Mouse (Mus musculus) liver, embryonic 14 days (tissue): Measurements from ENCODE around the gene Lasp1. TPM values are rescaled to one million over a fixed set of nuclear protein-coding genes. Genes with fewer than 3 reads are reported as not detected.

Experiments used
- polyA plus RNA-seq: library from polyadenylated mRNA; depleted of rRNA; stranded (reverse); fragments of >200 nt; gene quantifications from 2 replicates; pipeline ENCODE4 v1.2.3, GENCODE M21; 2012; rRNA removed

Lasp1 gene
- polyA plus RNA-seq, result 17.7 and 19.5 TPM in 2 replicates

DNA sequence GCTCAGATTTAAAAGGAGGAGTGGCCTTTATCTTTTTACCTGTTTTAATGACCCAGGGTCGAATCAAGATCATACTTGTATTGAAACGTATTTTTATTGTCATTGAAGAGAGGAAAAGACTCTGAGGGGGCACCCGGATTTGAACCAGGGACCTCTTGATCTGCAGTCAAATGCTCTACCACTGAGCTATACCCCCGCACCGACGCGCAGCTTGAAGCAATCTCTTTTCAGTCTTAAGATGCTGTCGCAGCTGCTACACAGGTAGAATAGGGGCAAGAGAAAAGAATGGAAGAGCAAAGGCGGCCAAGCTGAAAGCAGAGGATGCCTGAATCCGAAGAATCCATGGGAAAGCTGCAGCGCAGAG is at the start of gene Lasp1:
Gene Lasp1 (plus strand): TSS at position 219 of the 364 bp plus-strand sequence.

DNA sequence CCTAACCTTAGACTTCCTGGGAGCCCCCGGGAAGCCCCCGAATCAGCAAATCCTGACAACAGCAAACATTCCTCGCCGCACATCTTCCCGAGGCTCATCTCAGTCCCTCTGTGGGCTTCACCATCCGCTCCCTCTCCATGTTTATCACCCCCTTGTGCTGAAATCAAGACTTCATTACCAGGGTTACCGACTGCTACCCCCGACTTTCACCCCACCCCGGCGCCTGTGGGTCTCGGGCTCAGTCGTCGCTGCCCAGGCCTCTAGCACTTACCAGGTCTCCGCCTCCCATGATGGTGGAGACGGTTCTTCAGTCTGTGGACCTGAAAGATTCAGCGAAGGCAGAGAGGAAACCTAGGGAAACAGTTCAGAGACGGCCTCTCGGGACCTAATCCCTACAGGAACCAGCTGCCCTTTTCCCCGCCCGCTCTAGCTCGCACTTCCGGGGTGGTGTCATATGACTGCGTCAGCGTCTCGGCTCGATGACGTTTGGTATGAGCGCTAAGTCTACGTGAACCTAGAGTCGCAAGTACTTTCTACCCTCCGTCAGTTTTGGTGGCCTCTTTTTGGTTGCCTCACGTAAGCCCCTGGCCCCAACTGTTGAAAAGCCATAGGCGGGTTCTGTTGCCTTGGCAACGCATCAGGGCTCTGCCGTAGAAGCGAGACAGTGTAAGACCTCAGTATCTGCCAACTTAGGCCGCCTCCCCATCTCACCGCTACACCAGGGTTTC is 32.5 kb upstream of the Lasp1 start, which contains the start of gene Cwc25:
Gene Cwc25 (minus strand): TSS at position 403 of the 728 bp plus-strand sequence.

DNA sequence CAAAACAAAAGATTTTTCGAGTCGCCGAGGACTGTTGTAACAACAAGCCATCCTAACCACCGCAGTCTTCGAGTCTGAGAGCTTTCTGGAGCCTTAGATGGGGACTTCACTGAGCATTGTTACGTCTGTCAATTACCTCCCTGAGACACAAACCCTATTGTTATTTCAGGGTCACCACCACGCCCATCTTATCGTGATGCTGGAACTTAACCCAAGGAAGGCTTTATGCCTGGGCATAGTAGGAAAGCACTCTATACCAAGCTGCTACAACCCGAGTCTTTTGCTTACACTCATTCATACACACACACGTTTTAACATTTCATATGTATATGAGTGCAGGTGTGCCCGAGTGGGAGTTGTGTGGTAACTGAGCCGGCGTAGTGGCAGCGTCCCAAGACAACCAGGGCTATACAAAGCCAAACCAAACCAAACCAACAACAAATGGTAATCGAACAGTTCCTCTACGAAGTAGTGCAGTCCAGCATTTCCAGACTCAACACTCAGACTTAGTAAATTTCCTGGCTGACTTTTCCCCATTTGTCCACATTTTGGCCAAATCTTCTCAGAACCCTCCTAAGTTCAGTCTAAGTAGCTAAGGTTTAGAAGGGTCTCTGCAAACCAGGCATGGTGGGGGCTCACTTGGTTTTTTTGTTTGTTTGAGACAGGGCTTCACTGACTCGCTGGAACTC is 22.8 kb upstream of the Lasp1 start, which contains the start of gene 1700001P01Rik:
Gene 1700001P01Rik (minus strand): TSS at position 111 of the 689 bp plus-strand sequence.

DNA sequence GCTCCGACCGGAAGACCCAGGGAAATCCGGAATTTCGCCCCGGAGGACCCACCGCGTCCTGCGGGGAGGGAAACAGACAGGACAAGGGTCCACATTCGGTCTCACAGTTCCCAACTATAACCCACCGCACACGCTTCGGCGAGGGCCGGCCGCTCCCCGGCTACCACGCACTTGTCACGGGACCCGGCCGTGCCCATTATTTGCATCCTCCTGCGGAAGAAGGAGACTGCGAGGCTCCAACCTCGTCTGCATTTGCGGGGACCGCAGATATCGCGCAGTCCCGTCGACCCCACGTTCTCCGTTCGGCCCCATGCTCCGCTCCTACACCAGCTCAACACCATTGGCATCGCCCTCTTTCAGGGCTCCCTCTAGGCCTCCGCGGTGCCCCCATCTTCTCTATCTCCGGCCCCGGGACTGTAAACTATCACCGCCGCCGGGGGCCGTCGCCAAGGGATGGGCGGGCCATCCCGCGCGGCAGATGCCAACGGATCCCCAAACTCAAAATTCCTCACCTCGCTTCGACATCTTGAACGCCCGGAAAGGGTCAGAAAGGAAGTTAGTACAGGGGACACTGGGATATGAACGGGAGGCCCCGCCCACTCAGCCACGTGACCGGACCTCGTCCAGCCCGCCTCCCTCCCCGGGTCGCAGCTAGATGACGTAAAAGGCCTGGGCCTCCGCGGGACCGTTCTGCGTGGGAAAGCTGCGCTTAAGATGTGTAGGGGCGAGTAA is 16.8 kb upstream of the Lasp1 start, which contains the start of gene Rpl23:
Gene Rpl23 (minus strand): TSS at position 606 of the 732 bp plus-strand sequence.

DNA sequence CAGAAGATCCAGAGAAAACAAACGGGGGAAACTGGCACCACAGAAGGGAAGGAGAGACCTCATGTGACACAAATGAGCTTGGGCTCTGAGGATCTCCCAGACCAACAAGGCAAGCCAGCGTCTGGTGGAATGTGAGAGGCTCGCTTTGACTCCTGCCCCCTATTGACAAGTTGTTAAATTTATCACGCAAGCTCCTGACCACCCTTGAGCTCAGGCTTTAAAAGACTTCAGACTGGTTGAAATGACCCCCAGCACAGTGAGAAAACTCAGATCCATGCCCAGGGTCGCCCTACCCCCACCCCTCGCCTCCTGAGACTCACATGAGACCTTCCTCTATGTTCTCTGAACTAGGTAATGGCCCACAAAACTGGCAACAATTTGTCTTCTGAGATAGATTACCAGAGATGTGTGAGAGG is 41.7 kb downstream of the Lasp1 start, which contains the start of gene B230217C12Rik:
Gene B230217C12Rik (plus strand): TSS at position 242 of the 416 bp plus-strand sequence.

DNA sequence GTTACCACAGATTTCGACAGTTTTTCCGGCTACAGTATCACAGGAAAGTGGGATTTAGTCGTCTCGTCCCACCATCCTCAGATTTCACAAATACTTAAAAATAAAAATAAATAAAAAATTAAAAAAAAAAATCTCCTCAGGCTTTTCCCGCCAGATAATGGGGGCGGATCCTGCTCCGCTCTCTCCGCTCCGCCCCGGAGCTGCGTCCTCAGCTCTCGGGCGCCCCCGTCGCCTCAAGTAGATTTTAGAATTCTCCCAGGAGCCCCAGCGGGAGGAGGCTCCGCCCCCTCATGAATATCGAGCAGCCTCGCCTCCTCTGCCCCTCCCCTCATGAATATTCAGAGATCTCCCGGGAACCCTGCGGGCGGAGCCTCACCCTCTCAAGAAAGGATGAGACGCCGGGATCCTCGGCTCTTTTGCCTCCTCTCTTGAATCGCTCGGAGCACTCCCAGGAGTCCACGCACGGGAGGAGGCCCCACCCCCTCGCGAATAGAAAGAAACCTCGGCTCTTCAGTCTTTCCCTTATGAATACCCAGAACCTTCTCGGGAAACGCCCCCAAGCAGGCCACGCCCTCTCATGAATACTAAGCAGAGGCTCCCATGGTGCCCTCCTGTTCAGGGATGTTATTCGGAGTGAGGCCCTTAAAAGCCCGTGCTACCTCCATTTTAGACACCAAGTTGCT is 85.3 kb downstream of the Lasp1 start, which contains the start of gene Fbxo47:
Gene Fbxo47 (minus strand): TSS at position 237 of the 683 bp plus-strand sequence.

Other genes with a start within 250 kb of the Lasp1 start
- 0.02 and 0.05 TPM in 2 replicates for gene Srcin1, start 222.8 kb upstream of the Lasp1 start, polyA plus RNA-seq
- 0.62 and 0.67 TPM in 2 replicates for gene Epop, start 169.3 kb upstream of the Lasp1 start, polyA plus RNA-seq
- gene Mllt6, start 135.6 kb upstream of the Lasp1 start, polyA plus RNA-seq, result 1.00 and 1.2 TPM in 2 replicates
- gene Cisd3, start 113.2 kb upstream of the Lasp1 start, polyA plus RNA-seq, result 4.9 and 5.2 TPM in 2 replicates
- 3.9 and 4.6 TPM in 2 replicates for gene Pcgf2, start 98.5 kb upstream of the Lasp1 start, polyA plus RNA-seq
- gene Psmb3, start 95.6 kb upstream of the Lasp1 start, polyA plus RNA-seq, result 180 and 207 TPM in 2 replicates
- 4.7 and 5.4 TPM in 2 replicates for gene Pip4k2b, start 54.3 kb upstream of the Lasp1 start, polyA plus RNA-seq
- gene Cwc25, start 32.4 kb upstream of the Lasp1 start, polyA plus RNA-seq, result 5.7 and 5.8 TPM in 2 replicates
- gene 1700001P01Rik, start 23.1 kb upstream of the Lasp1 start, polyA plus RNA-seq, result 0.06 TPM in 1 of 2 replicates, not detected in the other
- gene Rpl23, start 16.6 kb upstream of the Lasp1 start, polyA plus RNA-seq, result 582 and 642 TPM in 2 replicates
- 0.51 and 0.73 TPM in 2 replicates for gene B230217C12Rik, start 41.8 kb downstream of the Lasp1 start, polyA plus RNA-seq
- gene Fbxo47, start 85.2 kb downstream of the Lasp1 start, polyA plus RNA-seq, result 0.22 and 0.24 TPM in 2 replicates
- 0.27 and 0.35 TPM in 2 replicates for gene Plxdc1, start 187.4 kb downstream of the Lasp1 start, polyA plus RNA-seq
- 2.2 and 2.9 TPM in 2 replicates for gene Arl5c, start 197.2 kb downstream of the Lasp1 start, polyA plus RNA-seq
- gene Cacnb1, start 224.0 kb downstream of the Lasp1 start, polyA plus RNA-seq, result 0.50 and 0.90 TPM in 2 replicates
- gene Rpl19, start 227.7 kb downstream of the Lasp1 start, polyA plus RNA-seq, result 1,065 and 1,104 TPM in 2 replicates